Mouse (Mus musculus): Measurements from ENCODE around the gene BC048562.

Gene BC048562

GRCm38 (mm10) chr9:108436182-108436581 lies at the start of gene BC048562:
BC048562 (plus strand) TSS chr9:108436482.
- DNase-seq (ENCODE audit: low read depth in 2 of 2, low spot score in 2 of 2), result no peak

DNA sequence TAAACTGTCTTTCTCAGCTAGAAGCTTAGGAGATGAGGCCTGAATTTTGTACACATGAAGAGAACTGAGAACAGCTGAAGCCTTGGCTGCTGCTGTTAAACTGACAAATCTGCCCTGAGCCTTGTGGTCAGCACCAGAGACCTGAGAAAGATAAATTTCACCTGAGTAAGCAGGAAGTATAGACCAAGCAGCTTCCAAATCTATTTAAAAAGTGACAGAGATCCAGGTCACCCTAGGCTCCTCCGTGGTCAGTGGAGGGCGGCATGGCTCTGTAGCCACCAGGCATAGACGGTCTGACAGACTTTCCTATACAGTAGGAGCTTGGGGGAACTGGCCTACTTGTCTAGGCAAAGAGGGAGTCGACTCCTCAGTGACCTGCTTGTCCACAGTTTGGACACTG lies 49.5 kb upstream of the BC048562 start:
- DNase-seq (ENCODE audit: low read depth in 2 of 2, low spot score in 2 of 2), result no peak

DNA sequence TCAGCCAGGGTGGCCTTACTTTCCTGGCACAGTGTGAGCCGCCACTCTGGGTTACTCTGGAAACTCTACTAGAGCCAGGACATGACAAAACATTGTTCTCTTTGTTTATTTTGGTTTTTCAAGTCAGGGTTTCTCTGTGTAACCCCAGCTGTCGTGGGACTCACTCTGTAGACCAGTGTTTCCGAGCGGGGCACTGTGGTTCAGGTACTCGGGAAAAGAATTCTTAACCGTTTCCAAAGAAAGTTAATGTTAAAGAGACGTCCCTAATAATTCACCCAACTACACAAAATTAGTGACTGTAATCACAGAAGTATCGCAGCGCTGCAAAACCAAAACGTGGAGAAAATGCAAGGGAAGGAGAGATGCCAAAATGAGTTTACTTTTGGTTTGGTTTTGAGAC lies 47.7 kb upstream of the BC048562 start:
- DNase-seq (ENCODE audit: low read depth in 2 of 2, low spot score in 2 of 2), result no peak

GRCm38 (mm10) chr9:108389220-108389619 lies 47.1 kb upstream of the BC048562 start:
- DNase-seq (ENCODE audit: low read depth in 2 of 2, low spot score in 2 of 2), result no peak

GRCm38 (mm10) chr9:108392676-108393075 lies 43.6 kb upstream of the BC048562 start, which contains the start of gene 1700102P08Rik:
1700102P08Rik (plus strand) TSS chr9:108392805.
- DNase-seq (ENCODE audit: low read depth in 2 of 2, low spot score in 2 of 2), result no peak

GRCm38 (mm10) chr9:108394191-108394590 lies 42.1 kb upstream of the BC048562 start:
- no peak for DNase-seq (ENCODE audit: low read depth in 2 of 2, low spot score in 2 of 2)

- no peak for DNase-seq (ENCODE audit: low read depth in 2 of 2, low spot score in 2 of 2)
Observed at GRCm38 (mm10) chr9:108395427-108395826, 40.9 kb upstream of the BC048562 start.

GRCm38 (mm10) chr9:108398324-108398723 lies 38.0 kb upstream of the BC048562 start:
- no peak for DNase-seq (ENCODE audit: low read depth in 2 of 2, low spot score in 2 of 2)

DNA sequence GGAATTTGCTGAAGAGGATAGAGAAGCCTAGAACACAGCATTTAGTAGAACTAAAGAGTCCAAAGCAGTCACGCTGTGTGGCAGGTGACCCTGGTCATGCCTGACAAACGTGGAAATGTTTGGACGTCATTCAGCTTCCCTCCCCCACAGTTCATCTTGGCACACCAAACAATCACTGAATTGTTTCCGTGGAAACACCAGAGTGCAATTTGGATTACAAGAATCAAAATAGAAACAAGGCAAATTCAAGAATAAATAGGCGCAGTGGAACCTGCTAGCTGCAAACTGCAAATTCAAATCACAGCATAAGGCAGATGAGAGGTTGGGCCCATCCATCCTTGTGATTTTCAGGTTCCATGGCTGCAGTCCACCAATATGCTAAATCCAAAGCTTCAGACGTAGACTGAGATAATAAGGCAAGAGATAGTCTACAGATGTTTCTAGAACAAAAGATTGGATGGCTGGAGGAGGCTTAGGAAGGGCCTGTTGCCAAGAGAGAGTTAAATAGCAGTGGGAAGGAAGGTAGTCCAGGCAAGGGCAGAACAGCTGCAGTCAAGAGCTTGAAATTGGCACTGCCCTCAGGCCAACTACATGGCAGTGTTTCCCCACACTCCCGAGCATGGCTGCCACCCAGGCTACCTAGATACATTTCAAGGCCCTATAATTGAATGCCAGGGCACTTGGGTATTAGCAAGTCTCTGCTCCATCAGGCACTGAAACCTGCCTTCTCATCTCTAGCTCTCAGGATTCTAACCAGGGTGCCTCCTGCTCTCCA lies 34.9 kb upstream of the BC048562 start:
- DNase-seq (ENCODE audit: low read depth in 2 of 2, low spot score in 2 of 2), result no peak

GRCm38 (mm10) chr9:108403081-108403480 lies 33.2 kb upstream of the BC048562 start:
- no peak for DNase-seq (ENCODE audit: low read depth in 2 of 2, low spot score in 2 of 2)

DNA sequence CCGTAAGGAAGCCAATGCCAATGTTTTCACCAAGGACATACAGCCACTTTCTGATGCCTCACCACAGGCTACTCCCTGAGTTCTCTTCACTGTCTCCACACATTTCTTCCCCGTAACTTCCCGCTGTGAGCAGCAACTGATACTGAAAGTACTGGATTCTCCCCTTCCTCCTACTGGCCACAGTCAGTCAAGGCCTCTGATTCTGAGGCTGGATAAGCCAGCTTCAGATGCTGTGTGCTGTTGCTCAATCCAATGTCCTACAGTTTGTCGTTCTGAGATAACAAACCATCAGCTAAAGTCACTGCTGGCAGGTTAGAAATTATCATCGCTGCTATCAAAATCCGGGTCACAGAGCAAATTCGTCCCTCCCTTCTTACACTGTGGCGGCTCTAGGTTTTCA lies 31.8 kb upstream of the BC048562 start:
- no peak for DNase-seq (ENCODE audit: low read depth in 2 of 2, low spot score in 2 of 2)

GRCm38 (mm10) chr9:108409535-108409934 lies 26.7 kb upstream of the BC048562 start:
- DNase-seq (ENCODE audit: low read depth in 2 of 2, low spot score in 2 of 2), result no peak

DNA sequence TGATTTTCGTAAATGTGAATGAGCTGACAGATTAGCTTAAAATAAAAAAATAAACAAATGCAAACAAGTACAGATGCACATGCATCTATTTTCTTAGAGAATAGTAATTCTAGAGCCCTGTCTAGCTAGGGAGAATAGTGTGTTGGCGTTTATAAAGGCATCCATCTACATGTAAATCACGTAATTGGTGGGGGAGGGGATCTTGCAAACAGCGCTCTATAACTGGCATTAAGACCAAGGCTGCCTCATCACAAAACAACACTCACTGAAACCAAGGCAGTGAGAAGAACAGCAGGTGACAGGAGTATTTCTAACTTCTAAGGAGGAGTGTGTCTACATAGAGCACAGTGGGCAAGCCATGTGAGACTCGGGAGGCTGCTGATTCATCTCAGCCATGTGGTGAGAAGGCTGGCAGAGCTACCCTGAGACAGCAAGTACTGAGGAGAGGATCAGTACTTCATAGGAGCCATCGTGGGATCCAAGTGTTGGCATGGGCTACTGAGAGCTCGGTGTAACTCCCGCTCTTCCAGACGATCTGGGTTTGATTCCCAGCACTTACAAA lies 24.8 kb upstream of the BC048562 start:
- DNase-seq (ENCODE audit: low read depth in 2 of 2, low spot score in 2 of 2), result no peak

DNA sequence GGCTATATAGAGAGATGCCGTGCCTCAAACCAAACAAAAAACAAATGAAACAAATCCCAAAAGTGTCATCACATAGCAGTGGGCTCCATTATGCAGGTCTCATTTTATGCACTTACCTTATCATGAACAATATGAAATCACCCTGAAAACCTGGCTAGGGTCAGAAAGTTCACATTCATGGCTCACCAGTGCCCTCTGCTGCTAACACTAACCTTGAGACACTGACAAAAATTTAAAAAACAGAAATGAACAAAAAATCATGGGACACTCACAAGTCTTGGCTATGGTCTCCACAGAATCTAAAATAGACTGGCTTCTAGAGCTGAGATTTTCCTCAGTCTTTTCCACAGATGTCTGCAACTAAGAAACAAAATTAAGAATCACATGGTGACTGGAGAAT lies 24.1 kb upstream of the BC048562 start:
- DNase-seq (ENCODE audit: low read depth in 2 of 2, low spot score in 2 of 2), result no peak

DNA sequence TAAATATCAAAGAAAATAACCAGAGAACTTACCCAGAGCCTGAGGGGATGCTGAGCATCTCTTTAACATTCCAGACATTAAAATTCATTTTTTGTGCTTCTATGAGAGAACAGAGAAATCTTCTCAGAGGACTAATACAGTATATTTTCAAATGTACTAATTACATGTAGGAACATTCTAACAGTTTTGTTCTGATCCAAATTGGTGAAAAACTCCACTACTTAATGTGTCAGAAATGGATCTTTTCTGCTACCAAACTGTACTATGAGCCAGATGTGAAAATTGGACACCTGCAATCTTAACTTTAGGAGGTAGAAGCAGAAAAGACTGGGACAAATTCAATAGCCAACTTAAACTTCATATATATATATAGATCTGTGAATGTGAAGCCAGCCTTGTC lies 7.9 kb upstream of the BC048562 start, which contains the start of gene Ccdc36:
TSS of gene Ccdc36 (minus strand) at position 101 of the 400 bp plus-strand sequence.
- no peak for DNase-seq (ENCODE audit: low read depth in 2 of 2, low spot score in 2 of 2)

GRCm38 (mm10) chr9:108431431-108432067 lies 4.7 kb upstream of the BC048562 start:
- DNase-seq (ENCODE audit: low read depth in 2 of 2, low spot score in 2 of 2), result no peak

DNA sequence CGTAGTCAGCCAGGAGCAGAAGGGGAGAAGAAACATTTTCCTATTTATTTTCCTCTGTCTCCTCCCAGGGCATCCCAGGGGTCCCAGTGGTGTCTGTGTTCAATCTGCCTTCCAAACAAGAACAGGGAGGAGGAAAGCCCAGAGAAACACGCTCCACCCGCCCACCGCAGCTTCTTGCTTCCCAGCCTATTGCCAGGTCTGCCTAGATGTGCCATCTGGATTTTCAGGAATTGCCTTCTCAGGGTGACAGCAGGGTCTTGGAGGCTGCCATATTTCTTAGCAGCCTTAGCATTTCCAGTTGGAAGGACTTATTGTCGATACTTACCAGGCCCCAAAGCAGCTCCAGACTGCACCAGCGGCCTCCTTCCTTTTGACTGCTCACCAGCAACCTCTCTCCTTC lies 2.9 kb downstream of the BC048562 start:
- no peak for DNase-seq (ENCODE audit: low read depth in 2 of 2, low spot score in 2 of 2)

DNA sequence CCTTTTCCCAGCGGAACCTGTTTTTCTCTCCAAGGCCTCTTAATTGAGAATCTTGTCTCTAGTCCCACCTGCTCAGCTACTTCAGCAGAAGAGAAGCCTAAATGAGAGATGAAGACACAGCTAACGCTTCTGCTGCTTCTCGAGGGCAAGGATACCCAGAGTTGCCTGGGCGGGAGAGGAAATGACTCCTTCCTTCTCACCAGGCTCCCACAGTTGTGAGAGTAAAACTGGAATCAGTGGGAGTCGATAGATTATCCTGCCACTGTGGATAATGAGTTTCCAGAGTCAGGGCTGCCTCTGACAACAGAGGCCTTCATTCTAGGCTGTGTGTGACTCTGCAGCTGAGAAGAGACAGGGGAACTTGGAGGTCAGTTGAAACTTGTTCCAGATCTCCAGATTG lies 4.2 kb downstream of the BC048562 start:
- DNase-seq (ENCODE audit: low read depth in 2 of 2, low spot score in 2 of 2), result no peak

- no peak for DNase-seq (ENCODE audit: low read depth in 2 of 2, low spot score in 2 of 2)
Observed at GRCm38 (mm10) chr9:108441236-108441919, 5.1 kb downstream of the BC048562 start.

GRCm38 (mm10) chr9:108445125-108445524 lies 8.8 kb downstream of the BC048562 start:
- no peak for DNase-seq (ENCODE audit: low read depth in 2 of 2, low spot score in 2 of 2)

GRCm38 (mm10) chr9:108449860-108450259 lies 13.6 kb downstream of the BC048562 start:
- no peak for DNase-seq (ENCODE audit: low read depth in 2 of 2, low spot score in 2 of 2)

Measured in CD8-positive naive resting alpha-beta T cell, adult 2 months (primary cell).